Mouse (Mus musculus): Measurements from ENCODE around the gene Fscn1. TPM values are rescaled to one million over a fixed set of nuclear protein-coding genes. Genes with fewer than 3 reads are reported as not detected.

The Fscn1 gene
- polyA plus RNA-seq, 1 experiment from 2014 or later = 37.1 TPM

- WGBS = 23% methylated on average over 9 of the region's 9 CpGs
- H3K4me3 ChIP-seq (ENCODE audit: low read depth, low read length) = no peak overlapping the region
- H3K36me3 ChIP-seq (ENCODE audit: control insufficient read depth, insufficient read depth) = no peaks in the 10 kb centered on the region
- H3K27me3 ChIP-seq (replicated peaks; ENCODE audit: control insufficient read depth, insufficient read depth, low read length) = no peaks in the 10 kb centered on the region
- TF ChIP-seq CTCF (IDR thresholded peaks at IDR 0.05; ENCODE audit: low read depth) = peak; percentile 94
- 0 out of 2 replicates have a peak overlapping the region, but pooled peaks have one; percentile 11 for H3K9ac ChIP-seq (ENCODE audit: low read depth, low read length)
- peaks cover 7% of the 10 kb centered on the region; the same call in 1 of the 2 replicates for H3K4me1 ChIP-seq (replicated peaks; ENCODE audit: control insufficient read depth, insufficient read depth, low read length)
- peak overlapping the region; percentile 21; the same call in 1 of the 2 replicates for H3K27ac ChIP-seq (ENCODE audit: low read depth, low read length)
- H3K9me3 ChIP-seq (ENCODE audit: control insufficient read depth) = no peaks in the 10 kb centered on the region
- H3K4me2 ChIP-seq (replicated peaks; ENCODE audit: low read depth) = peak overlapping the region; percentile 49
- ATAC-seq = peak; percentile 44; the same call in 1 of the 2 replicates
These were observed 28.0 kb upstream of the Fscn1 start for GRCm38 (mm10) chr5:142932084-142932685.

- Histone ChIP-seq H3K4me3 (ENCODE audit: low read depth, low read length) (no peak overlapping the region), H3K9me3 (ENCODE audit: control insufficient read depth) (no peaks in the 10 kb centered on the region)
- WGBS = 79% methylated on average over 8 of the region's 8 CpGs
These were observed 27.4 kb upstream of the Fscn1 start for GRCm38 (mm10) chr5:142932731-142933130.

GRCm38 (mm10) chr5:142935642-142936335, 24.4 kb upstream of the Fscn1 start:
- H3K4me1 ChIP-seq (replicated peaks; ENCODE audit: control insufficient read depth, insufficient read depth, low read length) = 0 out of 2 replicates have a peak, but pooled peaks cover 3% of the 10 kb centered on the region
- TF ChIP-seq CTCF (IDR thresholded peaks at IDR 0.05; ENCODE audit: low read depth) = peak; percentile 79
- ATAC-seq = peak; percentile 44; the same call in 1 of the 2 replicates
- H3K36me3 ChIP-seq (ENCODE audit: control insufficient read depth, insufficient read depth) = no peaks in the 10 kb centered on the region
- peak overlapping the region; percentile 65 for H3K4me2 ChIP-seq (replicated peaks; ENCODE audit: low read depth)
- peak overlapping the region; percentile 14; the same call in 1 of the 2 replicates for H3K4me3 ChIP-seq (ENCODE audit: low read depth, low read length)
- no peak overlapping the region for H3K9ac ChIP-seq (ENCODE audit: low read depth, low read length)
- H3K9me3 ChIP-seq (ENCODE audit: control insufficient read depth) = no peaks in the 10 kb centered on the region
- no peaks in the 10 kb centered on the region for H3K27me3 ChIP-seq (replicated peaks; ENCODE audit: control insufficient read depth, insufficient read depth, low read length)
- 23% methylated on average over 13 of the region's 13 CpGs for WGBS
- 0 out of 2 replicates have a peak overlapping the region, but pooled peaks have one; percentile 9 for H3K27ac ChIP-seq (ENCODE audit: low read depth, low read length)

More at GRCm38 (mm10) chr5:142932731-142933130, 27.4 kb upstream of the Fscn1 start:
- Histone ChIP-seq H3K4me1 (replicated peaks; ENCODE audit: control insufficient read depth, insufficient read depth, low read length) (peaks cover 7% of the 10 kb centered on the region; the same call in 1 of the 2 replicates), H3K27me3 (replicated peaks; ENCODE audit: control insufficient read depth, insufficient read depth, low read length) (no peaks in the 10 kb centered on the region), H3K4me2 (replicated peaks; ENCODE audit: low read depth) (peak overlapping the region; percentile 49; the same call in 1 of the 2 replicates), H3K36me3 (ENCODE audit: control insufficient read depth, insufficient read depth) (no peaks in the 10 kb centered on the region), H3K9ac (ENCODE audit: low read depth, low read length) (no peak overlapping the region), H3K27ac (ENCODE audit: low read depth, low read length) (no peak overlapping the region)
- no peak for TF ChIP-seq CTCF (IDR thresholded peaks at IDR 0.05; ENCODE audit: low read depth)
- ATAC-seq = no peak

- H3K9me3 ChIP-seq (ENCODE audit: control insufficient read depth) = no peaks in the 10 kb centered on the region
- peak; percentile 99 for TF ChIP-seq CTCF (IDR thresholded peaks at IDR 0.05; ENCODE audit: low read depth)
- 0 out of 2 replicates have a peak, but pooled peaks cover 3% of the 10 kb centered on the region for H3K4me1 ChIP-seq (replicated peaks; ENCODE audit: control insufficient read depth, insufficient read depth, low read length)
- 5% methylated on average over 17 of the region's 17 CpGs for WGBS
- H3K36me3 ChIP-seq (ENCODE audit: control insufficient read depth, insufficient read depth) = no peaks in the 10 kb centered on the region
- H3K4me2 ChIP-seq (replicated peaks; ENCODE audit: low read depth) = peak overlapping the region; percentile 65
- H3K27me3 ChIP-seq (replicated peaks; ENCODE audit: control insufficient read depth, insufficient read depth, low read length) = no peaks in the 10 kb centered on the region
- no peak overlapping the region for H3K27ac ChIP-seq (ENCODE audit: low read depth, low read length)
- no peak overlapping the region for H3K9ac ChIP-seq (ENCODE audit: low read depth, low read length)
- H3K4me3 ChIP-seq (ENCODE audit: low read depth, low read length) = peak overlapping the region; percentile 14; the same call in 1 of the 2 replicates
- peak; percentile 29 for ATAC-seq
These were observed 23.8 kb upstream of the Fscn1 start for GRCm38 (mm10) chr5:142936336-142936719.

- H3K27me3 ChIP-seq (replicated peaks; ENCODE audit: control insufficient read depth, insufficient read depth, low read length) = no peaks in the 10 kb centered on the region
- no peak overlapping the region for H3K27ac ChIP-seq (ENCODE audit: low read depth, low read length)
- TF ChIP-seq CTCF (IDR thresholded peaks at IDR 0.05; ENCODE audit: low read depth) = 0 out of 2 replicates have a peak, but pooled peaks have one; percentile 1
- H3K4me2 ChIP-seq (replicated peaks; ENCODE audit: low read depth) = no peak overlapping the region
- 40% methylated on average over 19 of the region's 19 CpGs for WGBS
- no peaks in the 10 kb centered on the region for H3K4me1 ChIP-seq (replicated peaks; ENCODE audit: control insufficient read depth, insufficient read depth, low read length)
- ATAC-seq = no peak
- H3K9me3 ChIP-seq (ENCODE audit: control insufficient read depth) = no peaks in the 10 kb centered on the region
- H3K4me3 ChIP-seq (ENCODE audit: low read depth, low read length) = no peak overlapping the region
- H3K9ac ChIP-seq (ENCODE audit: low read depth, low read length) = no peak overlapping the region
- no peaks in the 10 kb centered on the region for H3K36me3 ChIP-seq (ENCODE audit: control insufficient read depth, insufficient read depth)
These were observed 22.0 kb upstream of the Fscn1 start for GRCm38 (mm10) chr5:142937956-142938727.

GRCm38 (mm10) chr5:142940393-142940792, 19.8 kb upstream of the Fscn1 start:
- H3K9ac ChIP-seq (ENCODE audit: low read depth, low read length) = no peak overlapping the region
- H3K27ac ChIP-seq (ENCODE audit: low read depth, low read length) = no peak overlapping the region
- peak; percentile 61 for TF ChIP-seq CTCF (IDR thresholded peaks at IDR 0.05; ENCODE audit: low read depth)
- H3K4me3 ChIP-seq (ENCODE audit: low read depth, low read length) = no peak overlapping the region
- H3K9me3 ChIP-seq (ENCODE audit: control insufficient read depth) = no peaks in the 10 kb centered on the region
- H3K27me3 ChIP-seq (replicated peaks; ENCODE audit: control insufficient read depth, insufficient read depth, low read length) = no peaks in the 10 kb centered on the region
- no peak overlapping the region for H3K4me2 ChIP-seq (replicated peaks; ENCODE audit: low read depth)
- WGBS = 59% methylated on average over 2 of the region's 2 CpGs
- no peak for ATAC-seq
- no peaks in the 10 kb centered on the region for H3K36me3 ChIP-seq (ENCODE audit: control insufficient read depth, insufficient read depth)
- no peaks in the 10 kb centered on the region for H3K4me1 ChIP-seq (replicated peaks; ENCODE audit: control insufficient read depth, insufficient read depth, low read length)

All from intestine, postnatal 0 days (tissue).